Mouse (Mus musculus) lung, adult 2 months (tissue): ENCODE measurements around the gene Dydc2. TPM values are rescaled to one million over a fixed set of nuclear protein-coding genes. Genes with fewer than 3 reads are reported as not detected.
A peak's percentile ranks its signal among the peaks of the same experiment; 100 is the strongest.

Source experiments
- DNase-seq: peaks from one replicate; pipeline ENCODE4 v3.0.0; 2022
- H3K4me1 ChIP-seq: fragments of 200-500 bp; 2 replicates; pipeline ENCODE4 v1.6.1; 2011; ENCODE audit warnings: low read length; ENCODE audit not compliant: control insufficient read depth, insufficient read depth
- H3K4me3 ChIP-seq: fragments of 200-500 bp; replicated peaks from 2 replicates; pipeline ENCODE3; 2011; ENCODE audit warnings: low read depth, mild to moderate bottlenecking, control low read depth, low read length; ENCODE audit errors: extremely low read depth
- CTCF ChIP-seq: fragments of 200-500 bp; IDR thresholded peaks from 2 replicates; pipeline ENCODE4 v1.5.1; 2011; ENCODE audit warnings: mild to moderate bottlenecking, low read length, control low read depth; ENCODE audit not compliant: insufficient read depth
- POLR2A ChIP-seq: fragments of 200-500 bp; IDR thresholded peaks from 2 replicates; pipeline ENCODE4 v1.6.1; 2011; ENCODE audit warnings: low read depth, mild to moderate bottlenecking, control low read depth, low read length, borderline replicate concordance; ENCODE audit errors: extremely low read depth
- WGBS: fragments of 180-500 bp; shearing (Covaris S2); methylation state at CpG from one replicate; pipeline ENCODE4 v1.1.7; 2018; 5-methylcytosine and 5-hydroxymethylcytosine counted together
- polyA plus RNA-seq: library from polyadenylated mRNA; depleted of rRNA; stranded (reverse); fragments of >200 nt; gene quantifications from 2 replicates; pipeline ENCODE4 v1.2.3, GENCODE M21; 2012; rRNA removed

Gene Dydc2
- polyA plus RNA-seq = 0.15 TPM in 1 of 2 replicates, not detected in the other

GRCm38 (mm10) chr14:41069108-41069507 is at the start of gene Dydc2:
Dydc2 (minus strand) TSS chr14:41069208.
- DNase-seq = no peak
- Histone ChIP-seq H3K4me3 (no peak within 1 kb of the TSS), H3K4me1 (peaks cover 3% of the 10 kb centered on the region; the same call in 1 of the 2 replicates)
- no peak for TF ChIP-seq POLR2A
- no peak for TF ChIP-seq CTCF

GRCm38 (mm10) chr14:41116271-41116670 is 47.3 kb upstream of the Dydc2 start:
- 78% methylated on average over 3 of the region's 3 CpGs for WGBS
- H3K4me3 ChIP-seq = no peak overlapping the region
- H3K4me1 ChIP-seq = no peaks in the 10 kb centered on the region
- DNase-seq = no peak
- TF ChIP-seq CTCF (no peak), POLR2A (no peak)

- no peak for DNase-seq
- 70% methylated on average over 4 of the region's 4 CpGs for WGBS
- TF ChIP-seq CTCF = no peak
- no peak for TF ChIP-seq POLR2A
- Histone ChIP-seq H3K4me1 (no peaks in the 10 kb centered on the region), H3K4me3 (no peak overlapping the region)
Observed at GRCm38 (mm10) chr14:41112944-41113343, 43.9 kb upstream of the Dydc2 start.

GRCm38 (mm10) chr14:41111031-41111668 is 42.1 kb upstream of the Dydc2 start:
- Histone ChIP-seq H3K4me1 (no peaks in the 10 kb centered on the region), H3K4me3 (no peak overlapping the region)
- 75% methylated on average over 7 of the region's 7 CpGs for WGBS
- TF ChIP-seq CTCF = no peak
- DNase-seq = no peak

- no peak for TF ChIP-seq POLR2A
- TF ChIP-seq CTCF = no peak
- H3K4me3 ChIP-seq = peak within 1 kb of the TSS; percentile 8
- peak; percentile 49 for DNase-seq
- WGBS = 47% methylated on average over 10 of the region's 10 CpGs
- no peaks in the 10 kb centered on the region for H3K4me1 ChIP-seq
Observed at GRCm38 (mm10) chr14:41104853-41105444, 35.9 kb upstream of the Dydc2 start, which contains the start of gene Mat1a. Mat1a (plus strand) TSS chr14:41105035.

- DNase-seq = no peak
- WGBS = 31% methylated on average over 2 of the region's 2 CpGs
Observed at GRCm38 (mm10) chr14:41102269-41102668, 33.3 kb upstream of the Dydc2 start.

GRCm38 (mm10) chr14:41101242-41101641 is 32.2 kb upstream of the Dydc2 start:
- 73% methylated on average over 5 of the region's 5 CpGs for WGBS
- TF ChIP-seq POLR2A = no peak
- no peak for TF ChIP-seq CTCF
- Histone ChIP-seq H3K4me1 (no peaks in the 10 kb centered on the region), H3K4me3 (no peak overlapping the region)
- no peak for DNase-seq

More at GRCm38 (mm10) chr14:41102269-41102668, 33.3 kb upstream of the Dydc2 start:
- TF ChIP-seq CTCF (no peak), POLR2A (no peak)
- Histone ChIP-seq H3K4me1 (no peaks in the 10 kb centered on the region), H3K4me3 (no peak overlapping the region)

GRCm38 (mm10) chr14:41100712-41101111 is 31.7 kb upstream of the Dydc2 start:
- Histone ChIP-seq H3K4me1 (no peaks in the 10 kb centered on the region), H3K4me3 (no peak overlapping the region)
- TF ChIP-seq POLR2A (no peak), CTCF (no peak)
- DNase-seq = no peak
- WGBS = 55% methylated on average over 3 of the region's 3 CpGs

- Histone ChIP-seq H3K4me3 (no peak overlapping the region), H3K4me1 (no peaks in the 10 kb centered on the region)
- 96% methylated on average over 1 of the region's 1 CpGs for WGBS
- no peak for DNase-seq
- TF ChIP-seq CTCF (no peak), POLR2A (no peak)
Observed at GRCm38 (mm10) chr14:41098726-41099125, 29.7 kb upstream of the Dydc2 start.

- DNase-seq = no peak
- no peaks in the 10 kb centered on the region for H3K4me1 ChIP-seq
- no peak for TF ChIP-seq POLR2A
- no peak for TF ChIP-seq CTCF
- WGBS = 78% methylated on average over 3 of the region's 3 CpGs
- H3K4me3 ChIP-seq = no peak overlapping the region
Observed at GRCm38 (mm10) chr14:41096296-41096860, 27.4 kb upstream of the Dydc2 start.

GRCm38 (mm10) chr14:41094114-41094513 is 25.1 kb upstream of the Dydc2 start:
- Histone ChIP-seq H3K4me3 (no peak overlapping the region), H3K4me1 (no peaks in the 10 kb centered on the region)
- no peak for DNase-seq
- 47% methylated on average over 1 of the region's 1 CpGs for WGBS
- TF ChIP-seq POLR2A (no peak), CTCF (peak; percentile 58)
